Mouse (Mus musculus) T-helper 17 cell (primary cell): ENCODE measurements around the gene Gm5447.

Experiments used
- in situ Hi-C, 2 experiments: fragments of 300-600 bp; cut with MboI, MseI; formaldehyde crosslinking; loops; 1 replicate in 1 of 2; 2 replicates in 1 of 2; pipeline ENCODE4 v1.15.1; 2025; ENCODE audit warnings: high pct_unique_total_duplicates in 2 of 2

The Gm5447 gene

DNA sequence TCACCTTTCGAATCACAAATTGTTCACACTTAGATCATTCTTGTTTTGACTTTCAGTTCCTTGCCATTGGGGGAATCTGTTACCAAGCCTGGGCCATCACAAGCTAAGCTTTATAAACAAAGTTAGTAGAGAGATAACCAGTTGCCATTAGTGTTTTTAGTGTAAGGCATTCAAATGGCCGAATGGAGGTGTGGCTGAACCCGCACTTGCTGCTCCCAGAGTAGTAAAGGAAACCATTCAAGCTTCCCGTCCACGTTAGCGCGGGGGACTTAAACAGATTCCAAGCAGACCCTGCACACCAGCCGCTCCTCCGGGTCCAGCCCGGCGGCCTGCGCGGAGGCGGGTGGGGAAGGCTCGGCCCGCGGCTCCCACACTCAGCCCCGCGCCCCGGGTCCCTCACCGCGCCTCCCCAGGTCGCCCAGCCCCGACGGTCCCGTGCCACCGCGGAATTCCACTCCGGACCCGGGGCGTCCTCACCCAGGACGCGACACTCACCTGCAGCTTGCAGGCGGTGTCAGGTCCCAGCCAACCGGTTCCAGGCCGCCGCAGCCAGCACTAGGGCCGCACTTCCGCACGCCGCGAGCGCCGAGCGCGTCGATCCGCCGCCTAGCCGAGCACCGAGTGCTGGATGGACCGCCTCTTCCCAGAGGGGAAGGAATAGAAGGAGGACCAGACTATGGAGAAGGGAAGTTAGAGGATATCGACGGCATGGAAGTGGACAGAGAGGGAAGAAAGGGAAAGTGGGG is at the start of gene Gm5447, which contains the start of gene Exoc2:
Gene Gm5447, plus strand, starts transcription at position 704 of the 746 bp plus-strand sequence.
Gene Exoc2, minus strand, starts transcription at position 593 of the 746 bp plus-strand sequence.
- in situ Hi-C loops, result loop anchor here in 1 of 2 experiments (5.0 to 10.0 kb wide), 2 partner anchors 426 to 591 kb away; partner anchors contain the start of gene Uqcrfs1

- in situ Hi-C loops, result no loop called here
Observed at GRCm38 (mm10) chr13:30924269-30924668, 49.7 kb upstream of the Gm5447 start.

DNA sequence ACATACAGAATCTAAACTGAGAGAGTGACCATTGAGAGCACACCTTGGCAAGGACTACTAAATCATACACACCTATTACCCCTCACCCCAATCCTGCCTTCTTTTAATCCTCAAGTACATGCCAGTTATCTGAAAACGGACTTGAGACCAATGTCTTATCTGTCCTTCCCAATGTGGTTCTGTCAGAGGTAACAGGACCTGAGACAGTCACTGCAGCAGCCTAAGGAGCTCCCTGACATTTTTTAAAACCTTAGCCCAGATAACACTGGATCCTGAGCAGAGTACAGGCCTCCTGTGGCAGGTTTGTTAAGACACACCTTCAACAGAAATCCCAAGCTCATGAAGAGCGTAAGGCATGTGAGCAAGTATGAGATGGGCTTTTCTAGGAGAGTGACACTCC is 44.9 kb upstream of the Gm5447 start:
- in situ Hi-C loops, result no loop called here

GRCm38 (mm10) chr13:30931613-30932012 is 42.4 kb upstream of the Gm5447 start:
- in situ Hi-C loops, result no loop called here

GRCm38 (mm10) chr13:30932972-30933371 is 41.0 kb upstream of the Gm5447 start:
- in situ Hi-C loops, result no loop called here

- in situ Hi-C loops, result no loop called here
Observed at GRCm38 (mm10) chr13:30945788-30946187, 28.2 kb upstream of the Gm5447 start.

DNA sequence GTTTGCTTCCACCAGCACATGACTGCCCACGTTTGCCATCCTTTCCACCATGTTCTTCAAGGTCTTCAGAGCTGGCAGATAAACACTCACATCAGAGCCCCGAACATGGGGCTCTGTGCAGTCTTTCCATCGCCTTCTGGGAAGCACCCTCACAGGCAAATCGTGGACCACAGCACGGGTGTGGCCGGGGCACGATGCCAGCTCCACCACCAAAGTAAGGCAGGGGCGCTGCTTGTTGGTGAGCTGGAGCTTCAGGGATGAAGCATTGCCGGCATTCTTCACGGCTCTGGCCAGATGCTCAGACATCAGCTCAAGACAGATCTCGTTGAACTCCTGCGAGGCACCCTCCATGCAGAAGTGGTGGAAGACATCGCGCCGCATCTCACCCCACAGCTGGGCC is 26.9 kb upstream of the Gm5447 start:
- in situ Hi-C loops, result no loop called here

DNA sequence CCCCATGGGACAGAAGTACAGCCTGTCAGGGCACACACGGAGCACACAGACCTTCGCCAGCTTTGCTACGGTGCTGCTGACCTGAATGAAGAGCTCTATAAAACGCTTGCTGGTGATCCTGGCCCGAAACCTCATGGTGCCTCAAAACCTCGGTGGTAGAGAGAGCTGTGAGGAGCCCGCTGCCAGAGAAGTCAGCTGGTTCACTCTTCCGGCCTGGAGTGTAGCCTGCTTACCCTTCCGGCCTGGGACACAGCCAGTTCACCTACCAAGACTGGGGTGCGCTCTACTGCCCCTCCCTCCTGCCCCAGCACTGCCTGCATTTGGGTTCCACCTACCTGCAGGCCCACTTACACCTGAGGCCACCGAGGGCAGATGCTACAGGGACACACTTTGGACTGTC is 26.5 kb upstream of the Gm5447 start, which contains the start of gene Hus1b:
Gene Hus1b, minus strand, starts transcription at position 220 of the 400 bp plus-strand sequence.
- in situ Hi-C loops, result no loop called here

DNA sequence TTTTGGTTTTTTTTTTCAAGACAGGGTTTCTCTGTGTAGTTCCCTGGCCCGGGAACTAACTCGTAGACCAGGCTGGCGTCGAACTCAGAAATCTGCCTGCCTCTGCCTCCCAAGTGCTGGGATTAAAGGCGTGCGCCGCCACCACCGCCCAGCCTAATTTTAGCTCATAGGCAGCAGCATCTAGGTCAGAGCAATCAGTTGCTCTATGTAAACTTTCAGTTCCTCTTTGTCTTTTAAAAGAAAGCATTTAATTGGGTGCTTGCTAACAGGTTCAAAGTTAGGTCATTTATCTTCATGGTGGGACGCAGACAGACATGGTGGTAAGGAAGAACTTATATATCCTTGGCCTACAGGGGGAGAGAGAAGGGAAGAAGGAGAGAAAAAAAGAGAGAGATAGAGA is 24.8 kb upstream of the Gm5447 start:
- in situ Hi-C loops, result no loop called here

GRCm38 (mm10) chr13:30952044-30952443 is 22.0 kb upstream of the Gm5447 start:
- in situ Hi-C loops, result no loop called here

- in situ Hi-C loops, result no loop called here
Observed at GRCm38 (mm10) chr13:30953580-30953979, 20.4 kb upstream of the Gm5447 start.

DNA sequence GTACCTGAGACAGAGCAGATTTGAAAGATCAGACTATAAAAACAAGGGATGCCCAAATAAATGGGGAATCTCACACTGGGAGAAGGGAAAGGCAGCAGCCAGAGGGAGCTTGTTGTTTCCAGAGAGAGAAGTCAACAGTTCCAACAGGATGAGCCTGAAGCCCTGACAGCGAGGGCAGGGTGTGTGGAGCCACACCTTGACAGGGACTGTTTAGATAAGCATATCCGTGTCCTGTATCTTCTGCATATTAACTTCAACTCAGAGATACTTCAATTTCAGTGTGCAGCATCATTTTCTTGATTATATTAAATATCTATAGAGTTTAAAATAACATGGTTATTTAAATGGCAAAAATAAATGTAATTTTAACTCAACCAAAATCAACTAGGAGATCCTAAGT is 13.3 kb upstream of the Gm5447 start:
- in situ Hi-C loops, result no loop called here

DNA sequence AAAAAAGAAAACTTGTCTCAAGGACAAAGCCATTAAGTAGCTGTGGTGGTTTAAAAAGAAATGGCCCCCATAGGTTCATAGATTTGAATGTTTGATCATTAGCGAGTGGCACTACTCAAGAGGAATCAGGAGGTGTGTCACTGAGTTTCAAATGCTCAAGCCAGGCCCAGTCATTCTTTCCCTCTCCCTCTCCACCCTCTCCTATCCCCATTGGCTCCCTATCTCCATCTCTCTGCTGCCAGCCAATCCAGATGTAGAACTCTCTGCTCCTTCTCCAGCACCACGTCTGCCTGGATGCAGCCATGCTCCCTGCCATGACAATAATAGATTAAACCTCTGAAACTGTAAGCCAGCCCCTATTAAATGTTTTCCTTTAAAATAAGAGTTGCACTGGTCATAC is 12.1 kb upstream of the Gm5447 start:
- in situ Hi-C loops, result no loop called here

GRCm38 (mm10) chr13:30966507-30966911 is 7.5 kb upstream of the Gm5447 start:
- in situ Hi-C loops, result no loop called here

DNA sequence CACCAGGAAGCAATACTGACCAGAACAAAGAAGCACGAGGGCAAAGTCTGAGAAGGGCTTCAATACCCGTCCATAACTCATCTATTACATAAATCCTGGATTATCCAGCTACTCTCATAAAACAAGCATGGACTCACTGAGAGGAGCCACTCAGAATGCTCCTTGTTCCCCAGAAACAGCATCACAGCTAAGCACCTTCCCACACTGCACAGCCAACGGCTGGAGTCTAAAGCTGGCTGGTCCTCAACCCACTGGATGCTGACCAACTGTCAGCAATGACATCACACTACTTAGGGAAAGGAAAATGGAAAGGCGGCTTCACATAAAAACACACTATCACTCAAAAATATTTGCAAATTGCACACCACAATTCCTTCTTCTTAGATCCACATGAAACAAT is 5.7 kb upstream of the Gm5447 start:
- in situ Hi-C loops, result no loop called here

- in situ Hi-C loops, result loop anchor here in 1 of 2 experiments (5.0 to 10.0 kb wide), 2 partner anchors 424 to 594 kb away; partner anchors contain the start of gene Uqcrfs1
Observed at GRCm38 (mm10) chr13:30971047-30971446, 3.0 kb upstream of the Gm5447 start.

GRCm38 (mm10) chr13:30972102-30972501 is 1.9 kb upstream of the Gm5447 start:
- in situ Hi-C loops, result loop anchor here in 1 of 2 experiments (5.0 to 10.0 kb wide), 2 partner anchors 425 to 593 kb away; partner anchors contain the start of gene Uqcrfs1

GRCm38 (mm10) chr13:30974247-30974630 is 235 bp downstream of the Gm5447 start:
- in situ Hi-C loops, result loop anchor here in 1 of 2 experiments (5.0 to 10.0 kb wide), 2 partner anchors 427 to 591 kb away; partner anchors contain the start of gene Uqcrfs1

DNA sequence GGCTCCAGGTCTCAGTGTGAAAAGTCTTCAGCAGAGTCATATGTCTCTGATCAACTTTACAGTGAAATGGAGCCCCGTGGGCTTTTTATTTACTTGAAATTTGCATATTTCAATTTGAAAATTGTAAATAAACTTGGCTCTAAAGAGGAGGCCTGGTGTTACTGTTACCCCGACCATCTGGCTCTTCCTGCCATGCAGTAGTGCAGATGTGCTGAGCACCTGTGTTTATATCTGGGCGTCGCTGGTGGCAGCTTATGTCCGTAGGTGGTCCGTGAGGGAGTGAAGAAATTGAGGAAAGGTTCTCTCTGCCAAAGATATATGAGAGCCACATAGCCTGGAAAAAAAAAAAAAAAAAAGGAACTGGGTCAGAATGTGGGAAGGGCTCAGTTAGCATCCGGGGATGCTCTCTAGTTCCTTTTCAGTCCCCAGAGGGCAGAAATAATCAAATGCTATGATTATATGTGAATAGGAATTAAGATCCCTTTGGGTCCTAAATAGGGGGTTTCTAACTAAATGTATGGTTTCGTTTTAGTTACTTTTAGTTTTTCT is 2.6 kb downstream of the Gm5447 start:
- in situ Hi-C loops, result loop anchor here (5.0 to 10.0 kb wide), 3 partner anchors 229 to 588 kb away; partner anchors contain the start of gene Irf4 (in 1 of the 2)

DNA sequence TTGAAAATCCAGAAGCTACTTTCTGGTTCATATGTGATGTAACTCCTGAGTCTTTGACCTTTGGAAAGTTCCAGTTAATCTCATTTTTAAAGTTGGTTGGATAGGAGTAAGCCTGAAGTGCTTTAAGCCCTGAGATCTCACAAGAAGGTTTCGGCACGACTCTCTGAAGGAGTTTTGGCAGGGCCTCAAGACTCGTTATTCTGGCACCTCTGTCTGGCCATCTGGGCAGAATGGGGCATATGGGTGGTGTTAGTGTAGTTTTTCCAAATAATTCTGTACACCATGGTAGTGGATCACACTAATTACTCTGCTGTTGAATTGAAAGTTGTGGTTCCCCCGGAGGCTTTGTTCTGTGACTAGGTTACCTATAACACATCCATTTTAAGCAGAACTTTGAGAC is 4.2 kb downstream of the Gm5447 start:
- in situ Hi-C loops, result loop anchor here (5.0 to 10.0 kb wide), 3 partner anchors 231 to 587 kb away; partner anchors contain the start of gene Irf4 (in 1 of the 2)

DNA sequence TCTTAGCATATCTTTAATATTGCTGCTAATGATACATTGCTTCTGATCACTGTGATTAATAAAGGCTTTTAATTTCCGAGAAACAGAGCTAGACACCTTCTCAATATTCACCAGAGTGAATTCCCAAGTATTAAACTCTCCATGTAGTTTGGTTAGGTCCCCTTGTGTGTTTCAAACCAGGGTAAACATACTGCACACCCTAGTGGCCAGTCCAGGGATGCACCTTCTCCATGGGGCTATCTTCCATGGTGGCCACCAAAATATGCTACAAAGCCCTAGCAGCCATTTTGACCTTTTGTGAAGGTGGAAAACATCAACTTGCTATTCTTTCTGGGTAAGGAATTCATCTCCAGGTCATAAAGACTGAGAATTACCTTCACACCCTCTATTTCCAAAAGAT is 7.7 kb downstream of the Gm5447 start:
- in situ Hi-C loops, result no loop called here

DNA sequence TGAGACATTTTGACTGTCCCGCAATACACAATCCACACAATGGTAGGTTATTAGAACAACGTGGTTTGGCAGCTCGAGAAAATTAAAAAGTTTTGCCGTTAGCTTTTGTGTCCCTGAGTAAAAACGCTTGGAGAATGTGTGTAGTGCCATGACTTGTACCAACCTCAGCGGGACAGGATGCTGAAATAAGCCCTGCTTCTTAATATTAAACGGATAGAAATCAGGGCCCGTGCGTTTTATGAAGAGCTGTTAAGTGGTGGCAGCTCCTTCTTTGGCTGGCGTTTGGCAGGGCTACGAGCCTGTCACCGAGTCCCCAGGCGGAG is 11.2 kb downstream of the Gm5447 start:
- in situ Hi-C loops, result no loop called here
